Mouse (Mus musculus): ENCODE measurements around the gene Slc25a44. TPM values are rescaled to one million over a fixed set of nuclear protein-coding genes. Genes with fewer than 3 reads are reported as not detected.

The Slc25a44 gene
- total and polyA plus RNA-seq, 2 experiments from 2014 or later, result 36.9 to 63.3 TPM

DNA sequence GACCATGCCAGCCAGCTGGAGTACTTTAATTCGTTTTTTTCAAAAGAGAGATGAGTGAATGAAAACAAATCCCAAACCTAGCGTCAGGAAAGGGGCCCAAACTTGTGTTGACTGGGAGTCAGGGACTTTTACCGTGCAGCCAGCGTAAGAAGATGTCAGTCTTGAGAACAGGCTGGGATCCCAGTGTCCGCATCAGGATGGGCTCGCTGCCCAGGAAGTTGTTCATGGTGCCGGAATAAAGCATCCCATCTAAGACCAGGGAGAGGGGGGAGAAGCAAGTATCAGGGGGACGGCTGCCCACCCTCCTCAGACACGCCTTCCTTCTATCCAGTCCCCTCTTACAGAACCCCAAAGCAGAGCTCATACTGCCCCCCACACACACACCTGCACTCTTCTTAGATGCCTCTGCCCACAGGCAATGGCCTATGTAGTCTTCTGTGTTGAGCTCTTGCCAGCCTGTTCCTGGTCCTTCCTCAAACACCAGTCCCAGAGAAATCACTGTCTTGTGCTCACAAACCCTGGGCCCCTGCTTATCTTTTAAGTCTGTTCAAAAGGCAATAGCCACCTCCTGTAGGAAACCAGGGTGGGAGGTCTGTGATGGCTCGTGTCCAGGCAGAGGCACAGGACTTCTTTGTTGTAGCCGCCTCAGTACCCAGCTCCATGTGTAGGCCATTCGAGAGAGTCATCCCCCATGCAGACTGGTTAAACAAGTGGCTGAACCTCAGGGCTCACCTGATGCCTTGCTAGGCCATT is 25.6 kb upstream of the Slc25a44 start:
- Histone ChIP-seq H3K4me1 (ENCODE audit: insufficient read depth) (no peaks in the 10 kb centered on the region), H3K9me3 (ENCODE audit: low read length) (no peaks in the 10 kb centered on the region), H3K4me3 (ENCODE audit: low read depth, low read length) (no peak overlapping the region), H3K4me2 (ENCODE audit: low read depth) (no peak overlapping the region), H3K9ac (no peak overlapping the region), H3K27ac (ENCODE audit: low read depth, low read length) (no peak overlapping the region), H3K36me3 (ENCODE audit: insufficient read depth) (peaks cover 65% of the 10 kb centered on the region), H3K27me3 (ENCODE audit: insufficient read depth, low read length) (no peaks in the 10 kb centered on the region)
- no peak for ATAC-seq
- no peak for TF ChIP-seq CTCF (IDR thresholded peaks at IDR 0.05; ENCODE audit: low read depth)
- DNase-seq, result no peak
- WGBS, result 58% methylated on average over 12 of the region's 12 CpGs

DNA sequence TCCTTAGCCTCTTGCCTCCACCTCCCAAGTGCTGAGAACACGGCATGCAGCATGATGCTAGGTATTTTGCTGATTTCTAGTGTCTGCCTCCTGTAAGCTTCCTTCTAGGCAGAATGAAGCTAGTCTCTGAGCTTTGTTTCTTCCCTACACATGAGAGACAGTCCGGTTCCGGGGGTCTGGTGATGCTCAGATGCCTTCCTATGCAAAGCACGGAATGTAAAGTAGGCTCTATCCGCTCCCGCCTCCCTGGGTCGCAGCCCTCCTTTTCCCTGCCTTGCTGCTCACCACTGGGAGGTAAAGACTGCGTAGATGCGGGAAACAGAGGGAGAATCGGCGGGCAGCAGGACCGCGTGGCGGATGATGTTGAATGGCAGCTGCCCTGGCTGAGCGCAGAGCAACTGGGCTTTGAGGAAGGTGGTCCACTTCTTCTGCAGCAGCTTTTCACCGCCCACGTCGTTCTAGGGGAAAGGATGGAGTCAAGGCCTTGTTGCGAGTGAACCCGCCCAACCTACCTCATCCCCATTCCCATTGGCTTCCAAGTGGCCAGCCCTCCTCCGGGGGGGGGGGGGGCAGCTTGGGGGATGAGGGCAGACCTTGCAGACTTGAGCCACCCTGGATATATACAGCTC is 24.6 kb upstream of the Slc25a44 start:
- H3K27me3 ChIP-seq (ENCODE audit: insufficient read depth, low read length), result no peaks in the 10 kb centered on the region
- no peak for TF ChIP-seq CTCF (IDR thresholded peaks at IDR 0.05; ENCODE audit: low read depth)
- no peak for DNase-seq
- H3K4me1 ChIP-seq (ENCODE audit: insufficient read depth), result no peaks in the 10 kb centered on the region
- peaks cover 68% of the 10 kb centered on the region for H3K36me3 ChIP-seq (ENCODE audit: insufficient read depth)
- 0 out of 2 replicates have a peak overlapping the region, but pooled peaks have one; percentile 4 for H3K9ac ChIP-seq
- H3K4me3 ChIP-seq (ENCODE audit: low read depth, low read length), result no peak overlapping the region; the same call in 1 of the 2 replicates
- peak overlapping the region; percentile 28 for H3K4me2 ChIP-seq (ENCODE audit: low read depth)
- WGBS, result 11% methylated on average over 21 of the region's 21 CpGs
- H3K27ac ChIP-seq (ENCODE audit: low read depth, low read length), result no peak overlapping the region
- peak; percentile 71 for ATAC-seq
- H3K9me3 ChIP-seq (ENCODE audit: low read length), result no peaks in the 10 kb centered on the region

DNA sequence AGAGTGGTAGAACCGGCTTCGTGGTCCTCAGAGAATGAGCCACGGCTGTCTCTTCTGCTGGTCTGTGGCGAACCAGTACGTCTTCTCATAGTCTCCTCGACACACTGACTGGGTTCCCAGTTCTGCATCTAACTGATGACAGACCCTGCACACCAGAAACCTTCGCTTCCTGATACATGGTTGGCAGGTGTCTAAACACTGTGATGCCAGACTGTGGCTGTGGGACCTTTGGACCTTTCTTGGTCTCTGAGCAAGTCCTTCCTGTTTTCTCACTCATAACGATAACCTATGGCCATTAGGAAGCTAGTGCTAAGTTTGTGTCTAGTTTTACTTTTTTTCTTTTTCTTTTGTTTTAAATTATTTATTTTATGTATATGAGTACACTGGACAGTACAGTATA is 23.5 kb upstream of the Slc25a44 start:
- H3K9ac ChIP-seq, result no peak overlapping the region
- WGBS, result 95% methylated on average over 8 of the region's 8 CpGs
- H3K4me2 ChIP-seq (ENCODE audit: low read depth), result no peak overlapping the region
- H3K27me3 ChIP-seq (ENCODE audit: insufficient read depth, low read length), result no peaks in the 10 kb centered on the region
- no peak for TF ChIP-seq CTCF (IDR thresholded peaks at IDR 0.05; ENCODE audit: low read depth)
- H3K4me1 ChIP-seq (ENCODE audit: insufficient read depth), result no peaks in the 10 kb centered on the region
- DNase-seq (no peak), ATAC-seq (no peak)
- H3K9me3 ChIP-seq (ENCODE audit: low read length), result no peaks in the 10 kb centered on the region
- H3K4me3 ChIP-seq (ENCODE audit: low read depth, low read length), result no peak overlapping the region
- H3K27ac ChIP-seq (ENCODE audit: low read depth, low read length), result no peak overlapping the region
- peaks cover 68% of the 10 kb centered on the region for H3K36me3 ChIP-seq (ENCODE audit: insufficient read depth)

DNA sequence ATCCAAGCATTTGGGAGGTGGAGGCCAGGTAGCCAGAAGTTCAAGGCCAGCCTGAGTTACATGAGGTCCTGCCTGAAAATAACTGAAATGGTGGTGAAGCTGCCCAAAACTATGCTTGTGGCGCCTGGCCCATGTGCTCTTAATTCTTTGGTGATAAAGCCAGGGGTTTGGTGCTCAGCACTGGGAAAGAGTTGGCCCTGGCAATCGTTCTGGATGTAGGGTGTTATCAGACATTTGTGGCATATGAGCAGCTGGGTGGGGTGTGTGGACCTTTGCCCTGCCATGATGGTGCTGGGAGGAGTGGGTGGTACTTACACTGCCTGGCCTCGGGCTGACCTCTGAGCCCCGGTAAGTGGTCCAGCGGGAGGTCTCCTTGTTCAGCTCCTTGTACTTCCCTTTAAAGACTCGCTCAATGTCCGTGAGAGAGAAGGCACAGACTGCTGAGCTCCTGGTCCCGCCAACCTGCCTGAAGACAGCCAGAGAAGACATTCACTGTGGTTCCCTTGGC is 22.8 kb upstream of the Slc25a44 start:
- H3K4me3 ChIP-seq (ENCODE audit: low read depth, low read length), result no peak overlapping the region
- no peaks in the 10 kb centered on the region for H3K9me3 ChIP-seq (ENCODE audit: low read length)
- no peaks in the 10 kb centered on the region for H3K4me1 ChIP-seq (ENCODE audit: insufficient read depth)
- H3K4me2 ChIP-seq (ENCODE audit: low read depth), result no peak overlapping the region
- no peak overlapping the region for H3K9ac ChIP-seq
- H3K27me3 ChIP-seq (ENCODE audit: insufficient read depth, low read length), result no peaks in the 10 kb centered on the region
- WGBS, result 71% methylated on average over 8 of the region's 8 CpGs
- DNase-seq, result no peak
- no peak overlapping the region for H3K27ac ChIP-seq (ENCODE audit: low read depth, low read length)
- no peak for ATAC-seq
- H3K36me3 ChIP-seq (ENCODE audit: insufficient read depth), result peaks cover 65% of the 10 kb centered on the region
- TF ChIP-seq CTCF (IDR thresholded peaks at IDR 0.05; ENCODE audit: low read depth), result no peak

- Histone ChIP-seq H3K27me3 (ENCODE audit: insufficient read depth, low read length) (no peaks in the 10 kb centered on the region), H3K4me2 (ENCODE audit: low read depth) (no peak overlapping the region), H3K4me1 (ENCODE audit: insufficient read depth) (no peaks in the 10 kb centered on the region), H3K9me3 (ENCODE audit: low read length) (no peaks in the 10 kb centered on the region), H3K4me3 (ENCODE audit: low read depth, low read length) (no peak overlapping the region), H3K27ac (ENCODE audit: low read depth, low read length) (no peak overlapping the region), H3K9ac (no peak overlapping the region), H3K36me3 (ENCODE audit: insufficient read depth) (peaks cover 61% of the 10 kb centered on the region)
- 73% methylated on average over 8 of the region's 8 CpGs for WGBS
- ATAC-seq (no peak), DNase-seq (no peak)
- no peak for TF ChIP-seq CTCF (IDR thresholded peaks at IDR 0.05; ENCODE audit: low read depth)
Observed at GRCm38 (mm10) chr3:88446471-88447123, 21.7 kb upstream of the Slc25a44 start.

DNA sequence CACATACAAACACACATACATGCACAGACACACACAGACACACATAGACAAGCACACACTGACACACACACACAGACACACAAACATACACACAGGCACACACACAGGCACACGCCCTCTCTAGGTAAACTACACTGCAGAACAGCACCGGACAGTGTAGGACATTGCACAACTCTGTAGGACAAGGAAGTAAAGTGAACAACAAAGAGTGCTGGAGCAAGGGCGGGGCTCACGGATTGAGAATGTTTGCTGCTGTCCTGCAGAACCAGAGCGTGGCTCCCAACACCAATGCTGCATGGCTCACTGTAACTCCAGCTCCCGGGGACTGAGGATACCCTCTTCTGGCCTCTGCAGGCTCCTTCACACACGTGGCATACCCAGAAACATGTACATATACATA is 17.9 kb upstream of the Slc25a44 start:
- Histone ChIP-seq H3K9ac (no peak overlapping the region), H3K27me3 (ENCODE audit: insufficient read depth, low read length) (no peaks in the 10 kb centered on the region)
- no peak for ATAC-seq

GRCm38 (mm10) chr3:88442488-88442887 is 17.5 kb upstream of the Slc25a44 start:
- Histone ChIP-seq H3K4me2 (ENCODE audit: low read depth) (no peak overlapping the region), H3K4me3 (ENCODE audit: low read depth, low read length) (no peak overlapping the region), H3K27me3 (ENCODE audit: insufficient read depth, low read length) (no peaks in the 10 kb centered on the region), H3K27ac (ENCODE audit: low read depth, low read length) (no peak overlapping the region), H3K4me1 (ENCODE audit: insufficient read depth) (no peaks in the 10 kb centered on the region), H3K36me3 (ENCODE audit: insufficient read depth) (peaks cover 54% of the 10 kb centered on the region), H3K9me3 (ENCODE audit: low read length) (no peaks in the 10 kb centered on the region), H3K9ac (no peak overlapping the region)
- 85% methylated on average over 12 of the region's 12 CpGs for WGBS
- TF ChIP-seq CTCF (IDR thresholded peaks at IDR 0.05; ENCODE audit: low read depth), result no peak
- DNase-seq, result no peak
- ATAC-seq, result no peak

More for the DNA sequence above, 17.9 kb upstream of the Slc25a44 start:
- Histone ChIP-seq H3K27ac (ENCODE audit: low read depth, low read length) (no peak overlapping the region), H3K4me2 (ENCODE audit: low read depth) (no peak overlapping the region), H3K9me3 (ENCODE audit: low read length) (no peaks in the 10 kb centered on the region), H3K4me3 (ENCODE audit: low read depth, low read length) (no peak overlapping the region), H3K4me1 (ENCODE audit: insufficient read depth) (no peaks in the 10 kb centered on the region), H3K36me3 (ENCODE audit: insufficient read depth) (peaks cover 54% of the 10 kb centered on the region)
- no peak for DNase-seq
- 76% methylated on average over 7 of the region's 7 CpGs for WGBS
- no peak for TF ChIP-seq CTCF (IDR thresholded peaks at IDR 0.05; ENCODE audit: low read depth)

Measured in forebrain, postnatal 0 days (tissue).